Mouse (Mus musculus): ENCODE results near the gene Atp5d. TPM values are rescaled to one million over a fixed set of nuclear protein-coding genes. Genes with fewer than 3 reads are reported as not detected.

Gene Atp5d
- 100 to 1,000 TPM; 573 to 611 TPM for total RNA-seq (2021)
- long read RNA-seq, experiment 1, transcript Atp5d-201 (4 exons, 931 nt), result major isoform, 347 of 379 reads
- long read RNA-seq, experiment 1, partial matches to known transcripts, result 7 of 379 reads
- long read RNA-seq, experiment 1, other reads (novel, unspliced or antisense), result 21 of 379 reads
- long read RNA-seq, experiment 2, transcript Atp5d-201 (4 exons, 931 nt), result major isoform, 238 of 262 reads
- long read RNA-seq, experiment 2, partial matches to known transcripts, result 20 of 262 reads
- long read RNA-seq, experiment 2, other reads (novel, unspliced or antisense), result 4 of 262 reads

GRCm38 (mm10) chr10:80138553-80139438, at the start of gene Atp5d:
Gene Atp5d (plus strand): TSS chr10:80138632.
- DNase-seq (ENCODE audit: low spot score), result no peak

GRCm38 (mm10) chr10:80089146-80089545, 49.3 kb upstream of the Atp5d start:
- no peak for DNase-seq (ENCODE audit: low spot score)

GRCm38 (mm10) chr10:80091527-80091926, 46.9 kb upstream of the Atp5d start:
- no peak for DNase-seq (ENCODE audit: low spot score)

GRCm38 (mm10) chr10:80092690-80093089, 45.7 kb upstream of the Atp5d start:
- no peak for DNase-seq (ENCODE audit: low spot score)

- no peak for DNase-seq (ENCODE audit: low spot score)
These were observed 44.3 kb upstream of the Atp5d start for GRCm38 (mm10) chr10:80094085-80094484.

GRCm38 (mm10) chr10:80094684-80095083, 43.7 kb upstream of the Atp5d start:
- DNase-seq (ENCODE audit: low spot score), result no peak

- DNase-seq (ENCODE audit: low spot score), result no peak
These were observed 42.9 kb upstream of the Atp5d start for GRCm38 (mm10) chr10:80095547-80095946.

- no peak for DNase-seq (ENCODE audit: low spot score)
These were observed 41.2 kb upstream of the Atp5d start for GRCm38 (mm10) chr10:80097275-80097674.

- DNase-seq (ENCODE audit: low spot score), result no peak
These were observed 39.8 kb upstream of the Atp5d start for GRCm38 (mm10) chr10:80098630-80099029.

GRCm38 (mm10) chr10:80100982-80101381, 37.5 kb upstream of the Atp5d start:
- DNase-seq (ENCODE audit: low spot score), result no peak

GRCm38 (mm10) chr10:80102216-80102915, 36.1 kb upstream of the Atp5d start:
- DNase-seq (ENCODE audit: low spot score), result peak; percentile 84

- no peak for DNase-seq (ENCODE audit: low spot score)
These were observed 35.4 kb upstream of the Atp5d start for GRCm38 (mm10) chr10:80103032-80103431.

- no peak for DNase-seq (ENCODE audit: low spot score)
These were observed 34.3 kb upstream of the Atp5d start for GRCm38 (mm10) chr10:80104181-80104580.

- DNase-seq (ENCODE audit: low spot score), result no peak
These were observed 33.0 kb upstream of the Atp5d start, which contains the start of gene Sbno2 for GRCm38 (mm10) chr10:80105460-80105859. Gene Sbno2 (minus strand): TSS chr10:80105571.

GRCm38 (mm10) chr10:80105926-80106325, 32.5 kb upstream of the Atp5d start:
- no peak for DNase-seq (ENCODE audit: low spot score)

- DNase-seq (ENCODE audit: low spot score), result no peak
These were observed 30.8 kb upstream of the Atp5d start for GRCm38 (mm10) chr10:80107678-80108077.

- DNase-seq (ENCODE audit: low spot score), result peak; percentile 93
These were observed 23.8 kb upstream of the Atp5d start for GRCm38 (mm10) chr10:80114341-80115284.

- DNase-seq (ENCODE audit: low spot score), result peak; percentile 100
These were observed 23.0 kb upstream of the Atp5d start, which contains the start of gene Stk11 for GRCm38 (mm10) chr10:80115290-80115943. Gene Stk11 (plus strand): TSS chr10:80115803.

GRCm38 (mm10) chr10:80115944-80116335, 22.5 kb upstream of the Atp5d start:
- no peak for DNase-seq (ENCODE audit: low spot score)

GRCm38 (mm10) chr10:80116563-80116926, 21.9 kb upstream of the Atp5d start:
- DNase-seq (ENCODE audit: low spot score), result no peak
